Mouse (Mus musculus): ENCODE data around the gene Ccdc88c.

GRCm38 (mm10) chr12:100906861-100907260, 122.0 kb downstream of the Ccdc88c start:
- TF ChIP-seq POLR2A (IDR thresholded peaks at IDR 0.05; ENCODE audit: low read depth, low read length) (no peak), CTCF (IDR thresholded peaks at IDR 0.05; ENCODE audit: borderline replicate concordance, insufficient read depth, low read length) (no peak)

Data from embryonic fibroblast, embryonic 13.5 days (primary cell).